Mouse (Mus musculus) kidney, adult 2 months (tissue): ENCODE measurements around the gene Lrtm2.

Experiments used
- CTCF ChIP-seq: fragments of 200-500 bp; conservative IDR thresholded peaks from 2 replicates; pipeline ENCODE4 v1.5.1; 2011; ENCODE audit warnings: low read depth, mild to moderate bottlenecking, control low read depth, low read length, moderate library complexity, mixed read lengths; ENCODE audit not compliant: insufficient read depth, insufficient read length
- POLR2A ChIP-seq: fragments of 200-500 bp; IDR thresholded peaks from one replicate; pipeline ENCODE4 v1.6.1; 2011; ENCODE audit warnings: low read depth, low read length, control low read depth

GRCm38 (mm10) chr6:119367382-119367781, 36.8 kb upstream of the Lrtm2 start:
- TF ChIP-seq CTCF (no peak), POLR2A (no peak)
